Mouse (Mus musculus) granulocyte monocyte progenitor cell, adult 5-6 weeks (primary cell): ENCODE data around the gene Adamts13. TPM values are rescaled to one million over a fixed set of nuclear protein-coding genes. Genes with fewer than 3 reads are reported as not detected.
A peak's percentile ranks its signal among the peaks of the same experiment; 100 is the strongest.

Experiments
- ATAC-seq: replicated peaks from 2 replicates; pipeline ENCODE4 v1.8.0; 2016; ENCODE audit warnings: mild to moderate bottlenecking, moderate TSS enrichment, inconsistent platforms; ENCODE audit not compliant: poor library complexity, severe bottlenecking
- total RNA-seq, 2 experiments: library from RNA; stranded (forward) in 1 of 2; stranded (reverse) in 1 of 2; fragments of 200-712, 200-1000 nt in 1 of 2; fragments of >200 nt in 1 of 2; fragmentation: Nextera tagmentation in 1 of 2; gene quantifications; 2 replicates each; pipeline ENCODE4 v1.2.3; 2014 to 2017

Adamts13 gene
- total RNA-seq (2014; fragmentation: Nextera tagmentation) (not detected in 2 replicates), total RNA-seq (2017) (0.04 TPM in 1 of 2 replicates, not detected in the other)

GRCm38 (mm10) chr2:26973116-26973515 is at the start of gene Adamts13:
TSS of gene Adamts13 (plus strand) at chr2:26973416.
- ATAC-seq: no peak

GRCm38 (mm10) chr2:26927745-26928476 is 45.3 kb upstream of the Adamts13 start:
- ATAC-seq: no peak

- peak; percentile 20 for ATAC-seq
Measured at GRCm38 (mm10) chr2:26930390-26930789, 42.8 kb upstream of the Adamts13 start.

- no peak for ATAC-seq
Measured at GRCm38 (mm10) chr2:26932473-26933303, 40.5 kb upstream of the Adamts13 start.

GRCm38 (mm10) chr2:26933304-26934055 is 39.7 kb upstream of the Adamts13 start, which contains the start of the genes Surf4 and Stkld1:
TSS of gene Surf4 (minus strand) at chr2:26933928.
TSS of gene Stkld1 (plus strand) at chr2:26934047.
- peak; percentile 87 for ATAC-seq

GRCm38 (mm10) chr2:26935286-26935685 is 37.9 kb upstream of the Adamts13 start:
- ATAC-seq: no peak

GRCm38 (mm10) chr2:26936425-26936824 is 36.8 kb upstream of the Adamts13 start:
- no peak for ATAC-seq

GRCm38 (mm10) chr2:26941539-26941938 is 31.7 kb upstream of the Adamts13 start:
- ATAC-seq: peak; percentile 98

GRCm38 (mm10) chr2:26943253-26943652 is 30.0 kb upstream of the Adamts13 start:
- no peak for ATAC-seq

GRCm38 (mm10) chr2:26950411-26950810 is 22.8 kb upstream of the Adamts13 start:
- no peak for ATAC-seq

- ATAC-seq: no peak
Measured at GRCm38 (mm10) chr2:26951346-26951905, 21.8 kb upstream of the Adamts13 start.

GRCm38 (mm10) chr2:26952193-26952592 is 21.0 kb upstream of the Adamts13 start:
- ATAC-seq: no peak

GRCm38 (mm10) chr2:26952866-26953265 is 20.4 kb upstream of the Adamts13 start:
- no peak for ATAC-seq

GRCm38 (mm10) chr2:26954735-26955395 is 18.4 kb upstream of the Adamts13 start:
- ATAC-seq: no peak

- no peak for ATAC-seq
Measured at GRCm38 (mm10) chr2:26956811-26957487, 16.3 kb upstream of the Adamts13 start.

- ATAC-seq: no peak
Measured at GRCm38 (mm10) chr2:26957488-26957859, 15.7 kb upstream of the Adamts13 start.

- no peak for ATAC-seq
Measured at GRCm38 (mm10) chr2:26960756-26961155, 12.5 kb upstream of the Adamts13 start.

- peak; percentile 95 for ATAC-seq
Measured at GRCm38 (mm10) chr2:26963923-26964723, 9.1 kb upstream of the Adamts13 start, which contains the start of gene Rexo4. TSS of gene Rexo4 (minus strand) at chr2:26964386.
